Mouse (Mus musculus) lung, postnatal 4 days (tissue): ENCODE measurements around the gene Fcna.

Experiments used
- DNase-seq, 2 experiments: peaks; one replicate each; pipeline ENCODE4 v3.0.0; 2021

The Fcna gene

DNA sequence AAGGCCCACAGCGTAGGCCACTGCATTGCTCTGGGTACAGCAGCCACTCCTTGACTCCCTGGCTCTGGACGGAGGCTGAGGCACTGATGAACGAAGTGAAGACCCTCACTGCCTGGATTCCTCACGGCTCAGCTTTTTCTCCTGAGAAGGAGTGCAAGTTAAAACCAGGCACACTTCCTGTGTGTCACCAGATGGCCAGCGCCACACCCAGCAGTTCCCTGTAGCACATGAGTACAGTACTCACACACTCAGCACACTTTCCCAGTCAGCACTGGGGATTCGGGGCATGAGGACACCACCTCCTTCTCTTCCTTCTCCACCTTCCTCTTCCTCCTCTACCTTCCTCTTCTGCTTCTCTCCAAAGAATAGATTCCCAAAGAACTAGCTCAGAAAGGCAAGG is at the start of gene Fcna:
Gene Fcna, minus strand, starts transcription at position 220 of the 400 bp plus-strand sequence.
- DNase-seq = no peak

DNA sequence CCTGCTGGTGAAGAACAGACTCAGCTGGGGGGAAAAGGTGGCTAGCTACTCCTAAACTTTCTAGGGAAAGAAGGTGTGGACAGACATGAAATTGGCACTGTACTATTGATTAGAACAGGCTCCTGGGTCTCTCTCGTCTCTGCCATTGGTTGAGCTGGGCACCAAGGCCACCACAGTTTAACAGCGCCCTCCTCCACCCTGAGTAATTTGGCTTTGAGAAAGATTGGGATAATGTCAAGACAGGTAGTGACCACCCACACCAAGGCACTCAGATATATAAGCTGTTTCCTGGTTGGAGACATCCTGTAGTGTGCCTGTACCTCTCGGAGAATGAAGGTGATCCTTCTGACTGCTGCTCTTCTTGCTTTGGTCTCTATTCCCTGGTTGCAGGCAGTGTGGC is 48.7 kb upstream of the Fcna start, which contains the start of gene Lcn6:
Gene Lcn6, plus strand, starts transcription at position 301 of the 400 bp plus-strand sequence.
- no peak for DNase-seq

DNA sequence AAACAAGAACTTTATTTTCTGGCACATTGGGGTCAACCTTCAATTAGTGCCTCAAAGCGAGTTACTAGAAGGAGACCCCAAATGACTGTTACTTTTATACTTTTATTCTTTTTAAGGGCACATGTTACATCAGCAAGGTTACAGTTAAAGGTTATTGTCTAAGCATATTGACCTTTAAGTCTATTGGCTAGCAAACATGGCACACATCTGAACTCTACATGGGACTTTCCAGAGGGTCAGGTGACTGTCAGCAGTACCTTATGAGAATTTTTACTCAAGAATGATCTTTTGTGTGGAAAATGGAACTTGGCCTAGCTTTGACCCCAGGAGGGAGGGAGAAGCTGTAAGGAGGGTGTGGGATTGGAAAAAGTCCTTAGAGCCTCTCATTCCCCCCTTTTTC is 38.7 kb upstream of the Fcna start:
- no peak for DNase-seq

DNA sequence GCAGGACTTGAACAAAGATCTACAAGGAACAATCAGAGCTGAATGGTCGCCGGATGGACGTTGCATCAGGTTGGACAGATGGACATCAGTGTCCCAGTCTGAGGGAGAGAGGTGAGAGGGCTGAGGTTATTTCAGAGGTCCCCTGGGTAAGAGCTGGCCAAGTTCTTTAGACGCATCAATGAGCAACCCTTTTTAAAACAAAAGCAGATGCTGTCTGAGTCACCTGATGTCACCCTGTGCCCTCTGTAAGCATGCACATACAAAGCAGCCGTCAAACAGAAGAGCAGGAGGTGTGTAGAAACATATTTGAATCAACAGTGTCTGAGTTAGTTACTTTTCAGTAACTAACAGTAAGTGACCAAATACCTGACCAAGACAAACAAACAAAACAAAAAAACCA is 36.3 kb upstream of the Fcna start:
- no peak for DNase-seq

DNA sequence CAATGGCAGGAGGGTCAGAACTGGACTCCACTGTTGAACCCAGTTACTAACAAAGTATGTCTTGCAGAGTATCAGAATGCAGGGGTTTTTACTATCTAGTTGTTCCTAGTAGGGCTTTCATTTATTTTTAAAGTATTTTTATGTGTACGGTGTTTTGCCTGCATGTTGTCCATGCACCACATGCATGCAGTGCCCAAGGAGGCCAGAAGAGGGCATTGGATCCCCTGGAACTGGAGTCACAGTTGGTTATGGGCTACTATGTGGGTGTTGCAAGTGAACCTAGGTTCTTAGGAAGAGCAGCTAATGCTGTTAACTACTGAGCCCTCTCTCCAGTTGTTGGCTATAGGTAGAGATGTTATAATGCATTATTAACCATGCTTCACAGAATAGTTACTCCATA is 35.7 kb upstream of the Fcna start:
- peak in 1 of 2 experiments; percentile 55 for DNase-seq

DNA sequence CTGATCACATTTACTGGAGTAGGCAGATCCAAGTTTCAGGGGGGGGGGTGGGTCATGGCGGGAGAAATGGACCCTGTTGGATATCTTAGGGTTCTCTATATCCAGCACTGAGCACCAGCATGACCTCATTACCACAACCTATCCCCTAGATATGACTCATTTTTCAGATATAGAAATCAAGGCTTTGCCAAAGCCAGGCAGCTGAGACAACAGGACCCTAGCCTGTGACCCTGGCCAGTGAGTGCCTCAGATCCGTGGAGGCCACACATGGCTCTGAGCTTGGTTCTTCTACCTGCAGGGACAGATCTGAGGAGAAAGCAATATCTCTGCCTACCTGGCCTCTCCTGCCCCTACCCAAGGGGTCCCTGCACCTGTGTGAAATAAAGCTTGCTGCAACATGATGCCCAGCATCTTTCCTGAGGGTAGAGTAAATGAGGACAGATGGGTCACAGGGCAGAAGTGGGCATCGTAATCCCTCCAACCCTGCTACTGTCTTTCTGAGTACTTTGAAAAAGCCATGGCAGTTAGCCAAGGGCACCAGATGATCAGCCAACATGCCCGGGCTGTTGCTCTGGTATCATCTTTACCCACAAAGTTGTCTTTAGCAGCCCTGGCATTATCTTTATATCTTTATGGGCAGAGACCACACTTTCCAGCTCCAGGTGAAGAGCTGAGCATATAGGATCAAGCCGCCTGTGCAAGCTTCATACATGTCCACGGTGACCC is 33.6 kb upstream of the Fcna start:
- no peak for DNase-seq

DNA sequence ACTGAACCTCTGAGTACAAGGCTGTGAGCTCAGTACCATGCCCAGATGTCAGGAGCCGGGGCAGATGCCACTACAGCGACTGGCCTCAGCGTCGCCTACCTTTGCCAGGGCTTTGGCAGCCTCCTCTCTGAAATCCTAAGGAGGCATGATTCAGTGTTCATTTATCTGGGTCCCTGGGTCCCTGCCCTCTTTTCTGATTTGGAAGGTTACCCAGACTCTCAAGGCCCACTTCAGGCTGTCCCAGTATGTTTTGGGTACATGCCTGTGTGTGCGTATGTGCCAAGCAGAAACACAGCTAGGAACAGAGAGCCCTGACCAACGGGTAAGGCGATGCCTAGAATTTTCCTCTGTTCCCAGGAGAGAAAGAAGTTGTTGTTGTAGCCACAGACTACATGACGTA is 32.4 kb upstream of the Fcna start:
- peak in 1 of 2 experiments; percentile 7 for DNase-seq

DNA sequence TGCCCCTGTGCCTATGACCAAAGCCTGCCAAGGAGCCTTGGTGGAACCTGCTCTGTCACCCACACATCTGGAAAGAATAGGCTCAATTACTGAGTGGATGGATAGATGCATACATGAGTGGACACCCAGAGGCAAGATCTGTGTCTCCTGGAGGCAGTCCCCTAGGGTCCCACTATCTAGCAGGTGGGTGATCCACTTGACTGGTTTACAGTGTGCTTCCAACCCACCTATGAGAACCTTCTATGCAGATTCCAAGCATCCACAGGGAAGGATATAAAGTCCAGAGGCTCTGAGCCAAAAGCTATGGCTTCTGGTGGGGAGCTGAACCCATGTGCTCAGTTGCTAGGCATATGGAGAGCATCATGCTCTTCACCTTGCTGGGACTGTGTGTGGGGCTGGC is 29.8 kb upstream of the Fcna start, which contains the start of gene Lcn5:
Gene Lcn5, plus strand, starts transcription at position 301 of the 400 bp plus-strand sequence.
- DNase-seq = no peak

DNA sequence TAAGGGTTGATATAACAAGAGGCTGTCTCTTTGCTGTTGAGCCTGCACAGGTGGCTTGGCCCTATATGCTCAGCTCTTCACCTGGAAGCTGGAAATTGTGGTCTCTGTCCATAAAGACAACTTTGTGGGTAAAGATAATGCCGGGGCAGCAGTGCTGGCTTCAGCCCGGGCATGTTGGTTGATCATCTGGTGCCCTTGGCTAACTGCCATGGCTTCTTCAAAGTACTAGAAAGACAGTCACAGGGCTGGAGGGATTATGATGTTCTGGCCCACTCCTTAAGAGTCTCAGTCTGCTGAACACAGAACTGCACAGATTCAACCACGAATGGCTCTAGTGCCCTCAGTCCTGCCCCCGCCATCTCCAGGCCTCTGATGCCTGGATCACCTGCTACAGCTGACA is 29.4 kb upstream of the Fcna start:
- DNase-seq = no peak

DNA sequence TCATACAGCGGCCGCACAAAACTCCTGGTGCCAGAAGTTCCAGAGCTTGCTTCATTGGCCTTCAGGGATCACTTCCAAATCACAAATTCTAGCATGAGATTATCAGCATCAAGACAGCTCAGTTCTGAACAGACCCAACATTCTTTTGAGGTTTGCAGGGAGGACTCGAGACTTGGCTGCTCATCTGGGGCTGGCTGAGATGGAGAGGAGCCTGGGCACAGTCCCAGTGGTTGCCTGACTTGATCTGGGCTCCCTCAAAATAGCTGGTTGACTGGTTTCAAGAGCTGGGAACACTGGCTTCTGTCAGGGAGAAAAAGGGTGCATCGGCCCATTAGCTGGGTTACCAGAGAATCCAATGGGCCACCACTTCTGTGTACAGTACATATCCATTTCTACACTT is 28.9 kb upstream of the Fcna start:
- DNase-seq = no peak

DNA sequence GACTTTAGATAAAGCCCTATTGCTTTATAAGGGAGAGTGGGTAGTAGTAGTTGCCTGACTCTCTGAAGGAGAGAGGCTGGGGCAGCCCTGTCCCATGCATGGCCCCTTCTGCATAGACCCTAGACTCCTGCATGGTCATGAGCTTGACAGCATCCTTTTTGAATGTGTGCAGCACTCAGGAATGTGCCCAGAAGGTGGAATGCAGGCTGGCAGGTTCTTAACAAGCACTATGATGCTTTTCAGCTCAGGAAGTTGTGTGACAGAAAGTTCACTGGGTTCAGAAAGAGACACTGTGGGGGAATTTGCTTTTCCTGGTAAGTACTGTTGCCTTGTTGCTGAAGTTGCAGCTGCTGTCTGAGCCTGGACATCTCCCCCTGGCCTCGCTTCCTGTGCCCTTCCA is 26.7 kb upstream of the Fcna start:
- DNase-seq = no peak

DNA sequence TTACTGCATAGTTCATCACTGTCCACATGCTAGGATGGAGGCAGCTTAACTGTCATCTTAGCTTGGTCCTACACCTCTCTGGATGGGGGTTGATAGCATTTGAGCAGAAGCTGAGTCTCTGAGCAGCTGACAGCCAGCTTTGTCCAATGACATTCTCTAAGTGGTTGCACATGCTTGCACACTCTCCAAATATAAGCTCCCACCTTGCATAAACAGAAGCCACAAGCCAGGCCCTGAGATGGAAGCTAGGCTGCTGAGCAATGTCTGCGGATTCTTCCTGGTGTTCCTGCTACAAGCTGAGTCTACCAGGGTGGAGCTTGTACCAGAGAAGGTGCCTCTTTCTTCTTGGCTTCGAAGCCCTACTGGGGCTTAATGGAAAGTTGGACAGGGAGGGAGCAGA is 25.1 kb upstream of the Fcna start, which contains the start of gene Lcn8:
Gene Lcn8, plus strand, starts transcription at position 219 of the 400 bp plus-strand sequence.
- DNase-seq = no peak

DNA sequence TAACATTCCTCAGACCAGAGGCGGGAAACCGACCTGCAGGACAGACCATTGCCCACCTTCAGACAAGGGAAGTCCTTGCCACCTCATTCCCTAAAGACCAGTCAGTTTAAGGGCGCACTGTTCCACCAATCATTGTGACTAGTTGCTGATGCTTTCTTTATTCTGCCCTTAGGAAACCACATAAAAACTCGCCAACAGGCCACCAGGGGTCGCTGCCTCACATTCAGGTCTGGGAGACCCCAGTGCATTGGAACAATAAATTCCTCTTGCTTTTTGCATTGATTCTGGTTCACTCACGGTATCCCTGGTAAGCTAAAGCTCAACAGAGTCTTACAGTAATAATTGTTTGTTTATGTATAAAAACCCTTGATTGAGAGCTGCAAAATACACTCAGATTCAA is 12.1 kb upstream of the Fcna start:
- peak in 1 of 2 experiments; percentile 41 for DNase-seq

DNA sequence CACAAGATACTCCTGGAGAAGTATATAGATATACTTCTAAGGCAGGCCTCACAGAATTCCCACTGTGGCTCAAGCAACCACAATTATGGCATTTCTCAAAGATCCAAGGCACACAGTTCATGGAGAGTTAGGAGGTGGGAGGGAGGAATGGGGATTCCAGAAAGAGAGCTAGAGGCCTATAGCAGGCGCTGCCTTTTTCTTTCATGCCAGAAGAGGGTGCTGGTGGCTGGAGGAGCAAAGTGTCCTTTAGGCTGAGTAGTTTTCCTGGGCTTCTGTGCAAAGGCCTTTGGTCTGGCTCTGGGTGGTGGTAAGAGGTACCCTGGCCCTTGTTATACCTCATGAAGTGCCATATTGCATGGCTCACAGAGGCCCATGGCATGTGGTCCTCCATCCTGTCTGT is 6.2 kb upstream of the Fcna start:
- no peak for DNase-seq

DNA sequence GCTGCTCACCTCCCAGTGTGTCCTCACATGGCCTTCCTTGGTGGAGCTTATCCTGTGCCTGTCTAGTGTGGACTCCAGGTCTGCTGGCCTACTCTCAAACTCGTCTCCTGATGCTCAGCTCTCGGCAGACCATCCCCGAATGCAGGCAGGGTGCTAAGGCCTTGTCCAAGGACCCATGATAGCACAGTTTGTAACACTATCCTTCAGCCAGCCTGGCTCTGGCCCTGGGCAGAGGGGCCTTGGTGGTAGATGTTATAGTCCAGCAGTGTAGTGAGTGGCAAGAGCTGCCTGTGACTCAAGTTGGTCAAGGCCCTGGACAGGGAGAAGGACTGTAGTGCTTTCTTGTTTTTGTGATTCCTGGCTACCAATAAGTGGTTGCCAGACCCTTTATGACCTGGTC is 5.8 kb upstream of the Fcna start:
- no peak for DNase-seq

DNA sequence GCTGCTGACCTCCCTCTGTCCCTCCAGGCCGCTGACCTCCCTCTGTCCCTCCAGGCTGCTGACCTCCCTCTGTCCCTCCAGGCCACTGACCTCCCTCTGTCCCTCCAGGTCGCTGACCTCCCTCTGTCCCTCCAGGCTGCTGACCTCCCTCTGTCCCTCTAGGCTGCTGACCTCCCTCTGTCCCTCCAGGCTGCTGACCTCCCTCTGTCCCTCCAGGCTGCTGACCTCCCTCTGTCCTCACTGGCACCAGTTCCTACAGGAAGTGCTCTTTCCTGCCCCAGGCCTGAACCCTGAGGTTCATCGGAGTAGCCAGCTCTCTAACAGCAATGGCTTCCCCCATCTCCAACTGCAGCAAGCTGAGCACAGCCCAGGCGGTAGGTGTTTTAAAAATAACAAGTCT is 908 bp upstream of the Fcna start:
- no peak for DNase-seq

DNA sequence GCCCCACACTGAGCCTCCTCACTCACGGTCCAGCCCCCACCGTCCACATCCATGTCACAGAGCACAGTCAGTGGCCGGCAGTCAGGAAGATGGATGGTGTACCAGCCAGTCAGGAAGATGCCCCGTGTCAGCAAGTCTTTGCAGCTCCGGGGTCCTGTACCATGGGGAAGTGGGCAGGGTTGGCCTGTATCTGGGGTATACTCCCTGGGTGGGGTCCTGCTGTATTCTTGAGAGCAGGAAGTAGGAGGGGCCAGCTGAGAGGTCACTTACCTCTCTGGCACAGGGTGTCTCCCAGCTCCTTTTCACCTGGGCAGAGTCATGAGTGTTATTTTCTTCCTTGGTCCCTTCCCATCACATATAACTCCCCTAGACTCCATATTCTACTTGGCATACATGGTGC is 1.8 kb downstream of the Fcna start:
- no peak for DNase-seq

DNA sequence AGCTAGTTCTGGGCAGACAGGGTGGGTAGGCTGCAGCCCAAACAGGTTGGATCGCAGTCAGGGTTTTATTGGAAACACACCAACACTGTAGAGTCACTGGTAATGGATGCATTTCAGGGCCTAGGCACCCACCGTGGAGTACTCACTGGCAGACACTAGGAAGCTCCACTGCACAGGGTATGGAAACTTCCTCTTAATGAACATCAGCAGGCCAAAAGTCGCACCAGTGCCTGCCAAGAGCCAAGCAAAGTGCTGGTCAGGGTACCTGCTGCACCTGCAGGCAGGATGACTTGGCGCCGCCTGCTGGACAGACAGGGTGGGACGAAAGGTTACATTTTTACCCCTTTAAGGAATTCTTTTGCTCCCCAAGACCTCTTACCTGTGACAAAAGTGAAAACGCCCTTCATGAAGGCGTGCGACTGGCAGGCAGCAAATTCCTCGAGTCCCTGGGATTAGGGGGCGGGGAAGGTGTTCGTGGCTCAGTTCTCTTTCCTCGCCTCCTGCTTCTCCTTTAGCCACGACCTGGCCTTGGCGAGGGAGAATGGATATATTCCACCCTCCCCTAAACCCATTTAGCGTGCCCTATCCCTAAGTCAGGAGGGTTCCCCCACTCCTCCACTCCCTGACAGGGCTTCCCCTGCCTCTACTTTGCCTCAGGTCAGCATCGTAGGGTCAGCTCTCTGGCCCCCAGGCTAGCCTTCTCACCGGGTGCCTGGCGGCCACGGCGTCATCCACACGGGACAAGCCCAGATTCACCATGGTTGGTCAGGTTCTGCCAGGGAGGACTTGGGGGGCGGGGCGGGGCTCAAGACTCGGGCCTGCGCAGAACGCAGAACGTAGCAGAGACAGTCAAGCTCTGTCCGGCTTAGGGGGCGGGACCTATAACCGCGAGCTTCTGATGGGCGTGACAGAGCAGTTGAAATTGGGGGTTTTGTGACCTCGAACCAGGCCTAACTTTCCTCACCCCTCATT is 6.3 kb downstream of the Fcna start, which contains the start of gene Tmem141:
Gene Tmem141, minus strand, starts transcription at position 777 of the 972 bp plus-strand sequence.
- DNase-seq = peak; percentile 92 to 94

DNA sequence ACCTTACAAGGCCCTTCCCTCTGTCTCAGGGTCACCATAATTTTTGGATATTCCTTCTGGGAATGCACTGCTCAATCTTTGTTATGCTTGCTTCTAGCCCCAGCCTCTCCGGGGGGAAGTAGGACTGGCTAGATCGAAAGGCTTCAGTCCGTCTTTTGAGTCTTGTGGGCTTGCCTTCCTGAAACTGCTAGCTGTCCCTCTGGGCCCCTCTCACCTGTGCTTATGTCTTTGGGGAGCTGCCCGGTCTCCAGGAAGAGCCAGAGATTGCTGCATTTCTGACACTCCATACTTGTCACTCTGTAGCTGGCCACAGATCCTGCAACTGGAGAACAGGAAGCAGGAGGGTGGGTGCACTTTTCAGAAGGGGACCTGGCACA is 7.0 kb downstream of the Fcna start:
- no peak for DNase-seq

DNA sequence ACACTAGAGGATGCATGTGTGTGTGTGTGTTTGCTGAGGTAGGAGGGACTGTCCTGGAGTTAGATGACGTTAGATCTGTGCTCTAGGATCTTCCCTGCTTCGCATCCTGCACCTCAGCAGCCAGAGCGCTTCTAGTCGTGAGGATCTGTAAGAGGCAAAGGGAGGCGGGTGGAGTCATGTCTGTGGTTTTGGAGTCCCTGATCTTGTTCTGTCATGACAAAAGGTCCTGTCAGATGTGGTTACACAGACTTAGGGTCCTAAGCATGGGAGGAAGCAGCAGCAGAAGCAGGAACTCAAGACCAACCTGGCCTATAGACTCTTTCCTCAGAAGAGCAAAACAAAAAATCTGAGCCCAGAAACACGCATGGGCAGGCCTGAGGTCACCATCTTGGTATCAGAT is 7.4 kb downstream of the Fcna start:
- DNase-seq = no peak

DNA sequence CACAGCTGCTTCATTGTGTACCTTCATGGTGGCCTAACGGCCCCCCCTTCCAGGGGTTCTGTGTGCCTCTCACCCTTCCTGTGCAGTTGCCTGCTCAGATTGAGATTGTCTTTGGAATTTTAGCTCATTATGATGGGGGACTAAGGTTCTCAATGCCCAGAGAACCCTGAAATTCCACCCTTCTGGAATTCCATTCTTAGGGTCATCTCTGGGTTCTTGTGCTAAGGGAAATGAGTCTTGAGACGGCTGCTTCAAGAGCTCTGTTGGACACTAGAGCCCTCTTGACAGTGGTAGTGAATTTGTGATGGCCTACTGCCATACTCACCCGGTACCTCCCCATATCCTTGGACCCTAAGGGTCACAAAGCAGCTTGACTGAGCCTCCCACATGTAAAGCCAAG is 10.3 kb downstream of the Fcna start, which contains the start of gene Ccdc183:
Gene Ccdc183, minus strand, starts transcription at position 101 of the 400 bp plus-strand sequence.
- DNase-seq = no peak

DNA sequence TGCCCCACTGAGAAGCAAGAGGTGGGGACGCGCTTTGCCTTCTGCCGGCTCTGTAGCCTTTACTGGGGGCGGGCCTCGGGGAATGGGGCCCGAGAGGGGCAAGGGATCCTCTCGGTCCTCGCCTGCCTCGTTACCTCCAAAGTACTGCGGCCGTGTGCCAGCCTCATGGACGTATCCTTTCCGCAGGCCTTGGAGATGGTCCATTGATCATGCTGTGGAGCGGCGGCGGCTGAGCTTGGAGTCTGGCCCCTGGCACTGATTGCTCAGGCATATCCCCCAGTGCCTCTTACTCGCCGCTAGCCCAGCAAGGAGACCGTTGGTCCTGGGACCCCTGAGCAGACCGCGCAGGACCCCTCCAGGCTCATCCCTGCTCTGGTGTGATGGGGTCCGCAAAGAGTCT is 11.4 kb downstream of the Fcna start:
- DNase-seq = no peak

DNA sequence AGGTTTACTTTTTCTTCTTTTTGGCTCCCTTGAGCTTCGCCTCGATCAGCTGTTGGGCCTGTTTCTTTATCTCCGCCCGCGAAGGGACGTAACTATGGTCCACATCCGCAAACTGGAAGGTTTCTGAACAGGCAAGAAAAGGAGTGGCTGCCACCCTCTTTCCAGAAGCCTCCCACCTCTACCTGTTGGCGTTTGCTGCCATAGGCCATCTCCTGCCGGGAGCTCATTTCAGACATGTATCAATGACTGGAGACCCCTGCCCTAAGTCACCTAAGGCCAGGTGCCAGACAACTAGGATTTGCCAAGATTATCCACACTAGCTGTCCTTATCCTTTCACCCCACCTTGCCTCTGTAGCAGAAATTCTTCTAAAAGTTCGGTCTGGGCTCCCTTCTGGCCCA is 19.2 kb downstream of the Fcna start:
- DNase-seq = no peak
